Mouse (Mus musculus) ZHBTc4 (cell line): ENCODE measurements around the gene Lrp2.
"Not testable (repeated sequence)": the region's sequence is repeated elsewhere in the genome, so short reads cannot be mapped to it uniquely, and the experiment has no call there.

ENCODE experiments used
- DNase-seq: peaks from one replicate; pipeline ENCODE4 v3.0.0-alpha.2; 2011; ENCODE audit warnings: low read depth, low spot score

The Lrp2 gene

DNA sequence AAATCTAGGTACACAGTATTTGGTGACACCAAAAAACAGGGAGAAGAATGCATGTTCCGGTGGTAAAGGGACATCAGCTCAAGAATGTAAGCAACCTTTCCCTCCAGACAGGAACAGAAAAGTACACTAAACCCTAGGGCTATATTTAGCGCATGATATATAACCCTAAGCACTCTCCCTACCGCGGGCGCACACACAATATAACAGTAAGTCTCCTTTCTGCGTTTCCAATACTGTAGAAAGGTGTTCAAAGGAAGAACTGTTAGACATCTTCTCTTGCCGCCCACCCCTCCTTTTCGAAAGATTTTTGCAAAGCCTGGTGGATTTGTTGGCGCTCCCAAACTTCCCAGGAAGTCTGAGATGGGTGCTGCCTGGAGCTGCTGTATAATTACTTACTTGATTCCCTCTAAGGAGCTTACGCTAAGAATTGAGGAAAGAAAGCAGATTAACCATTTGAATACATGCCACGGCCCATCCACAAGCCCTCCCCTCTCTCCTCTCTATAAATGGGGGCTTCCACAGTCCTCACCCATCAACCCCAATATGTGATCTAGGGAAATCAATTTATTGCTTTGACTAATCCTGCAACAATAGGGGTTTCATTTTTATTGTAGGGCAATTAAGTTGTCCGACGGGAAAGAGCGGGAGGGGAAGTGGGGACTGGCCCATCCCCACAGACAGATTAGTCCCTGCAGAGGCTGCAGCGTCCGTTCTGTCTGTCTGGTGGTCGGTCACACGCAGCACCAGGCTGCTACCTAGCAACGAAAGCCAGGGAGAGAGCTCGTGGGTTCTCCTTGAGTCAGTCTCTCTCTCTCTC lies 1.5 kb downstream of the Lrp2 start:
- peak; percentile 39 for DNase-seq

DNA sequence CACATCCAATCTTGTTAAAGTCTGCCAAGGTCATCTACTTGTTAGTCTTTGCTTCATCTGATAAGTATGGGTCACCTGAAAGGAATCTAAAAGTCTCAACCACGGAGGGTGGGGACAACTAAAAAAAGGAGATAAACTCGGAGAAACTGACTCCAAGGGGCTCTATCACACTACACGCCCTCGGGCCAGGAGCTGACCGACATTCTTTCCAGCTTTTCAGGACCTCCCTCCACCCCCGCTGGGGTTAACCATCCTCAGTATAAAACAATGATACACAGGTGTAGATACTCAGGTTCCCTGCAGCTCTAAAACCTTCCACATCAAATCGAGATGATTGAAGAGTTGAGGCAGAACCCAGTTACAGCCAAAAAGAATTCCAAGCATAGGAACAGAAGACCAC lies 3.0 kb downstream of the Lrp2 start:
- DNase-seq, result peak; percentile 46

DNA sequence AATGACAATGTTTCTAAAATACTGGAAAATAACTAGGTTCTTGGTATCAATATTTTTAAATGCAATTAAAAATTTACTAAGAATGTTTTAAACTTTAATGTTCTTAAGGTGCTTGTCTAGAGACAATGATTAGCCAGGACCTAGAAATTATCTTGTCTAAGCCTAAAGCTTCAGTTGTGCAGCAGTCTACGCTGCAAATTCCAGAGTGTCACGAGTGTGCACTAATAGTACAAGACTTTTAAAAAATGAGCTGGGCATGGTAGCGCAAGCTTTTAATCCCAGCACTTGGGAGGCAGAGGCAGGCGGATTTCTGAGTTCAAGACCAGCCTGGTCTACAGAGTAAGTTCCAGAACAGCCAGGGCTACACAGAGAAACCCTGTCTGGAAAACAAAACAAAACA lies 3.8 kb downstream of the Lrp2 start:
- DNase-seq, result not testable (repeated sequence)

DNA sequence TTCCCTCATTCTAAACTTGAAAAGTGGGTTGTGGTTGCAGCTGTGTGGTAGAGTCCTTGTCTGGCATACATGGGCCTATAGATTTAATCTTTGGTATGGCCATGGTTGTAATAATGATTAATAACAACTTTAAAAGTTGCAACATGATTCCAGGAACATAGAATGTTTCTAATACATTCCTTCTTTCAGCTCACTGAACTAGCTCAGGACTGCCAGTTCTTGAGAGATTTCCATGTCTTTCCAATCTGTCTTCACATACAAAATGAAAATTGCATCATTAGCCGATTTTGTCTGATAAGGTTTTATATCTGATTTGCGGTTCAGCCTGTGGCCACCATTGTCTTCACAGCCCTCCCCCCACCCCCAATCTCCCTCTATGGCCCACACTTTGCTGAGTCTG lies 5.8 kb downstream of the Lrp2 start:
- DNase-seq, result no peak

DNA sequence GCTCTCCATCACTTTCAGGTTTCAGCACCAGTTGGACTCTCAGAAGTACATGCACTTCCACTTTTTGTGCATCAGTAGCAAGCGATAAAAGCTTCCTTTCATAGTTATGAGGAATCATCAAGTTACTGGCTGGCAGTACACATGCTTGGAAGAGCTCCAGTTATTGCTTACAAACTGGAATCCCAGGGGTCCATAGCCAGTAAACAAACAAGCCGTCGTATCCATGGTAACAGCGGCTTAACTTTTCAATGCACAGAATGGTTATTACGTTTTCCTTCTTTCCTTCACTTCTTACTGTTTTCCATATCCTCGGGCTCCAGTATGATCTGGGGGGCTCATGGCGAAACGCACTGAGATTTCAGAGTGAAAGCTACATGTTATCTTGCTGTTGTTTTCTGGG lies 7.7 kb downstream of the Lrp2 start:
- DNase-seq, result no peak

DNA sequence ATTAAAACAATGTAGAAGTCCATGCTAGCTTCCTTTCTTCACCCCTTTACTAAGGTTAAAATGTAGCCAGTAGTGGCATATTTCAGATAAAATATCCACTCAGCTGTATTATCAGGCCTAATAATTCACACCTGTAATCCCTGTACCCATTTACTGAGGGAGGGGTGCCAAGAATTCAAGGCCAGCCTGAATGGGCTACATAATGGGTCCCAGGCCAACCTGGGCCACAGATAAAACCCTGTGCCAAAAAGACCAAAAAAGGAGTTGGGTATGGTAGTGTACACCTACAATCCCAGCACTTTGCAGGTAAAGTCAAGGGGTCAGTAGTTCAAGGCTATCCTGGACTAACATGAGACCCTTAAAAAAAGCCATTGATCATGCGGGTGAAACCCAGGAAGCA lies 9.3 kb downstream of the Lrp2 start:
- DNase-seq, result no peak

DNA sequence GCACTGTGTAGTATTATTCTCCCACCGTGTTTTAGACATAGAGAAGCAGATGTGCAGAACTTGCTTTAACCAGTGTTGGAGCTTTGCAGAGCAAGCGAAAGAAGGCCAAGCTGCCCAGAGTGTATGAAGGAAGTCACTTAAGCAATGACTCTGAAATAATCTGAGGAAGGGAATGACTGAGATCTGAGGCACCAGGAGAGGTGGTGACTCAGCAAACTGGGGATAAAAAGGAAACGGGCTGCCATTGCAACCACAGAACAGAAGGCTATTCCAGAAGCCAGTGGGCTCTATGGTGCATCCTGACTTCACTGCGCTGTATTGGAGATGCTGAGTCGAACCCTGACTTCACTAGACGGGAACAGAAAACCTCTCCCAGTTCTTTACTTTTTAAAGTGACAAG lies 10.9 kb downstream of the Lrp2 start:
- no peak for DNase-seq

DNA sequence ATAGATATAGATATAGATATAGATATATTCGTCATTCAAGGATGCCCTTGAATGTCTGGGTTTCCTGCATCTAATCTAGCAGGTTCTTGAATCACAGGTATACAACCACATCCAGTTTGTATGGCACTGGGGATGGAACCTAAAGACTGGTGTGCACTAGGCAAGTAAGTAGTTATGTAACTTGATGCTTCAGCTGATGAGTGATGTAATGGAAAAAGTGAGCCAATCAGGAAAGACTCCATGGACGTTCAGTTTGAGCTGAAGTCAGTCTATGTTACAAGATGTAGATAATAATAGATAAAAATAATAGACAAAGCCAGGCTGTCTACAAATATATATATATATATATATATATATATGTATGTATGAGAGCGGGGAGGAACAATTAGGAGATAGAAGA lies 11.6 kb downstream of the Lrp2 start:
- no peak for DNase-seq

DNA sequence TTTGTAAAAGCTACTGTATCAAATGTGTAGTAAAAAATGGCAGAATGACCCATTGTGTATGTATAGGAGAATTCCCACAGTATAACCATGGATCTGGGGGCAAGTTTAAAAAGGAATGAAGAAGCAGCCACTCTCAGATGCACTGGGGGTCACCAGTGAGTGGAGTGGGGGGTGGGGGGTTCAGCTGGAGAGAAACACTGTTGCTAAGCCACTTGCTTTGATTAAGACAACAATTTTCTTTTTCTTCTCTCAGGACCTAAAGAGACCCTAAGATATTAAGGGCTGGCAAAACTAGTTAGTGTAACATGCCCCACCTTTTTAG lies 12.2 kb downstream of the Lrp2 start:
- no peak for DNase-seq

DNA sequence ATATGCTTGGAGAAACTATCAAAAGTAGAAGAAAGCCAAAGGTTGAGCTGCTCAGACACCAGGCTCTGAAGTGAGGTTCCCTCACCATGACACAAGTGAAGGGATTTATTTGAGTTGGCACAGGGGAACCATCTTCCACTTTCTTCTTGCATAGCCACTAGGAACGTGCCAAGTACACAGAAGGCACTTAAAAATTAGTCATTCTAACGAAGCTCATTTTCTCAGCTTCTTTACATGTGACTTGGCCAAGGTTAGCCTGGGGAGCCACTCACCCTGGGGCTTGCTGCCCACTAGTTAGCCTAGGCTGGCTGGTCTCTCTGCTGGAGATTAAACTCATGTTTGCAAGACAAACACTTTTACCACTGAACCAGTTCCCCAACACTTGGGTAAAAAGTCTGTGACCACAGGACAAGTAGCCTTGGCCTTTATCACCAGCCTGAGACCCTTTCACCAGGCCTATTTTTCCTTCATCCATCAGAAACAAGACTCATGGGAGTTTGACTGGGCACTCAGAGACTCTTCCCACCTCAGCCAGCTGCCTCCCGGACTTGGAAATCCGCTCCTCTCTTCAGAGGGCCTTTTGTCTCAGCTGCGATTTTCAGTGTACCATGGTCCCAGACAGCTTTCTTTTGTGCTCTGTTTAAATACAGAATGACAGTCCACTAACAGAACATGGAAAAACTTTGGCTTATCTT lies 12.7 kb downstream of the Lrp2 start:
- DNase-seq, result no peak

DNA sequence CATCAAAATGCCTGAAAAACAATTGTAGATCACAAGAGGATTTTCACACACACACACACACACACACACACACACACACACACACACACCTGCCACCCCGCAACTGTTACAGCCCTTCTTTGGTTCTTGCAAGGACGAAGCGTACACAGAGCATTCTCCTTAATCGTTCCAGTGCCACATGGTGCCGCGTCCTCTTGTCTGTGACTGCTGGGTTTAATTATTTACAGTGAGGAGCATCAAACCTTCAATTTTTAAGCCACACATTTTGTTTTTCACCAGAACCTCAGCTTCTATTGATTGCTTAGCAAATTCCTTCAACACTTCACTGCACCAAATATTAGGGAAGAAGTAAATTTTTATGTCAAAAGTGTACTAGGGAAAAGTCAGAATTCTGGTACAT lies 15.3 kb downstream of the Lrp2 start:
- no peak for DNase-seq

DNA sequence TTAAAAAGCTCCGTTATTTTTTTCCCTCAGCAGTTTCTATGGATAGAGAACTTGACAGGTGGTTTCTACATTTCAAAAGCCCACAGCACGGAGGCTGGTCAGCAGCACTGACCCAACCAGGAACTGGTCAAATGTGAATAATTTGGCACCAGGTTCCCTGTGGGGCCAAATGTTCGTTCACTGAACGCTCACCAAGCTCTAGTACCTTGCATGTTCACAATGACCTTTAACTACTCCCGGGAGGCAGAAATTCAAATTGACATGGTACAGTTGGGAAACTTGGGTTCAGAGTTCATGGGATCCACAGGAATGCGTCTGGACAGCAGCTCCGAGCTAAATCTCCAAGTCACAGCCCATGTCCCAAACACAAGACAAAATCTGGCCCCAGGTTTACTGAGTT lies 19.6 kb downstream of the Lrp2 start:
- no peak for DNase-seq

DNA sequence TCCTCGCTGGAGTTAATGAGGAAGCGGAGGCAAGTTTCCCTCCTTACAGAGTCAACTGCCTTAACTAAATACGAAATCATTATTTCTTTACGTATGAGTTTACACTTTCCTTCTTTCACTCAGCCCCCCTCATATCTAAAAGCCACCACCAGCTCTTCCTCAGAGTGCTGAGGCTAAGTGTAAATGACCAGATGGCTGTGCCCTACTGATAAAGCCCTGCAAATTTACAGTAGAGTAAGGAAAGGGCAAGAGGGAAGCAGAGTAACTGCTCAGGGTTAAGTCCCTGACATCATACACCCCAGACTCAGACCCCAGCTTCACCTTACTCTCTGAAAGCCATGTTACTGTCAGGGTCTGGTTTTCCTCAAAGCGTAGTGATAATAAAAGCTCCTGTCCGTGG lies 22.4 kb downstream of the Lrp2 start:
- DNase-seq, result no peak

DNA sequence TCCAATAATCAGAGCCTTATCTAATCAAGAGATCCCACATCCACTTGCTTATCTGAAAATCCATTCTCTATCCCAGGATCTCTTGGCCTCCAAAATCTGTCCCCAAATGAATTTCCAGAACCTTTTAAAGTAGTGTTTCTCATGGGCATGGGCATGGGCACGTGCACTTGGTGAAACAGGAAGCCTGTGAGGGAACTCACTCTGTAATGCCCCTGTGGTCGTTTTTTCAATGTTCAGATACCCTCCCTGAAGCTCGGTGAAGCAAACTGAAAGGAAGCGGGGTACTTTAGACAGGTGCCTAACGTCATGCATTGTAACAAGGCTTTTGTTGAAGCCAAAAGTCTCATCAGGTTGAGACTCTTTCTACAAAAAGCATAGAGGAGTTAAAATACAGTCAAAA lies 23.1 kb downstream of the Lrp2 start:
- no peak for DNase-seq

DNA sequence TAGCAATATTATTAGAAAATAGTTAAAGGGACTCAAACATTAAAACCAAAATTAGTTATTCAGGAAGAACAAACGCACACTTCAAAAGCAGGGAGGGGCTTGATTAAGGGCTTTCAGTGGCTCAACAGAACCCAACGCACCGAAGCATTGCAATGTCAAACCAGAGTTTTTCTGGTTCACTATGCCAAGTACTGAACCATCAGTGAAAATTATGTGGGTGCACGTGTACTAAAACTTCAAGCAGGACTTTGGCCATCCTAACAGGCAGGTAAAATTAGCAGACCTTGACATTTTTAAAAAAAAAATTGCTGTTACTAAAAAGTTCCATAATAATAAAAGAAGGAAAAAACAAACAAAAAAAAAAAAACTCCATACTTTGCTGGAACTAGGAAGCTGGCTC lies 25.6 kb downstream of the Lrp2 start:
- DNase-seq, result no peak

DNA sequence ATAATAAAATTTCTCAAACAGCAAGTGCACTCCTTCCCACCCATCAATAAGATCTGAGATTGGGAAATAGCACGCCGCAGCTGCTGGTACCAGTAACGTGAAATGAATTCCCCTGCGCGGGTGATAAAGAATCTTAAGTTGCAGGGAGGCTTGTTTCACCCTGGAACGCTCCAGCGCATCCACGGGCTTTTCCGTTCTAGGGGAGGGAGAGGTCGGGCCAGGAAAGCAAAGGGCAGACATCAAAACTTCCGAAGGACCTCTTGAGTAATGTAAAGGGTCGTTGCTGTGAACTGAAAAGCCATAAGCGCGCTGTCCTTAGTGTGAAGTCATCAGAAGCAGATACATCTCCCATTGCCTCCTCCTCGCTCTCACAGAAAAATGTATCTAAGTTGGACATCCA lies 26.5 kb downstream of the Lrp2 start:
- DNase-seq, result no peak

DNA sequence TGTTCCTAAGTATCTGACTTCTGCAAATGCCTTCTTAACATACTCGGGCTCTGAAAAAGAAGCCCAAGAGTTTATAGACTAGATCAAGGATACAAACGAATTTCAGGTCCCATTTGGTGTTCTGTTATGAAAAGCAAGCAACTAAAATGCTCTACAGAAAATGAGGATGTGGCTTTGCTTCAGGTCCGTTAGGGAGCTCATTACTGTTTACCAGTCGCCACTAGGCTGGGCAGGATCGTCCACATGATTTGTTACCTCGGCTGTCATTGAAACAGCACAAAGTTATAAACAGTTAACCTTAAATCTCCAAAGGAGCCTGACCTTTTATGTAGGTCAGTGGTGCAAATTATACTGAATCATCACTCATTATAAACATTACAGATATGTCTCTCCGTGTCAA lies 29.2 kb downstream of the Lrp2 start:
- no peak for DNase-seq

DNA sequence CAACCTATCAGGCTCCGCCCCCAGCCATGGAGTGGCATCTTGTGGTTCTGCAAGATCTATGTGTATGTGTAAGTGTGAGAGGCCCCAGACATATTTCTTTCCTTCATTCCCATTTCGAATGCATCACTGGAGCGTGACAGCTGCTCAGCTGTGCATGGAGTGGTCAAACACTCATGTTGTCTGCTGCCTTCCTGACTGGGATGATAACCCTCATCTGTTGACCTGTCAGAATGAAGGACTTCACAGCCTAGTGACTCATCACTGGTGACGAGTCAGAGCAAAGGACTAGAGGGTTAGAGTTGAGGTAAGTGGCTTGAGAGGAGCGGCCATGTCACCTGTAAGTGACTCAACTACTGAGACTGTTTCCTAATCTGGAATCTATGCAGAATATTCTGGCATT lies 34.2 kb downstream of the Lrp2 start:
- no peak for DNase-seq

DNA sequence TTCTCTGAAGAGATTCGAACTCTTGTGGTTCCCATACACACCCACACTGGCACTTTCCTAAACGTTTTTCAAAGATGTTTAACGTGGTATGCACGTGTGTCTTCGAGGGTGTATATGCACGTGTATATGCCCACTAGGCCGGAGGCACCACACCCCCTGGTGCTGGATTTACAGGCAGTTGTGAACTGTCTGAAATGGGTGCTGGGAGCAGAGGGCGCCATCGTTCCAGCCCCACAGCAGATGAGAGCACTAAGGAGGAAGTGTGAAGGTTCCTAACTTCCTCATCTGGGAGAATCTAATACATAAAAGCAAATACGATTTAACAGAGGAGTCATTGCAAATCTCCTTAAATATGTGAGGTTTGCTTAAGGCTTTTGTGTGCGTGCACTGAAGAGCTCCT lies 39.0 kb downstream of the Lrp2 start:
- peak; percentile 7 for DNase-seq

DNA sequence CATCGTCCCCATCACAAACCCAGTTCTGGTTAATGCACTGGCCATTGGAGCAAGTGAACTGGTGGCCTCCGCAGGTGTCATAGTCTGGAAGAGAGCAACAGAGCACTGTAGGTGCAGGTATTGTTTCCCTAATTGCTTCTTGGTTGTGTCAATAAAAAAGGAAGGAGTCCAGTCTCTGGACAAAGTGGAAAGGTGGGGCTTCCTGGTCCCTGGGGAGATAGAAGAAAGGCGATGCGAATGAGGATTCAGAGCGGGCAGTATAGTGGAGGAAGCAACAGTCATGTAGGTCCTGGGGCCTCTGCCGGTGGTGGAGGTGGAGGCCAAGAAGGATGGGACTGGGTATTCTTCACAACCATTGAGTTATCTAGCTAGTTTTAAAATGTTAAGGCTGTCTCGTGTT lies 49.8 kb downstream of the Lrp2 start:
- peak; percentile 38 for DNase-seq

DNA sequence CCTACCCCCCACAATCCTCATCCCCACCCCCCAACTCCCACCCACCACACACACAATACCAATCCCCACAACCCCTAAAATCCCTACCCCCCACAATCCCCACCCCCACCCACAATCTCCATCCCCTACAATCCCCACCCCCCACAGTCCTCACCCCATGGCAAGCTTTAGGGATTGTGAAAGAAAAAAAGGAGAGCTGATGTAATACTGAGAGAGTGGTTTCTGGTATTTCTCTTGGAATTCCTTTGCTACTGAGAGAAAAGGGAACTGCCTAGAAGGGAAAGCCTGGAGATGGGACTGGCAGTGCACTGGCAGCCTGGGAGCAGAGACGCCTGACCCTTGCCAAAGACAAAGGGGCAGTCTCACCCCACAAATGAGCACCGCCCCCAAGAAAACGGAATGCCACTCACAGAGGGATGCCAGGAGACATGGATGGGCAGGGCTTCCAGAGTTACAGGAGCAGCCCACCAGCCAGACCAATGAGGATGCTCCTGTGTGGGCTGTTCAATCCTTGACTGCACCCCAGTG lies 54.3 kb downstream of the Lrp2 start:
- no peak for DNase-seq

DNA sequence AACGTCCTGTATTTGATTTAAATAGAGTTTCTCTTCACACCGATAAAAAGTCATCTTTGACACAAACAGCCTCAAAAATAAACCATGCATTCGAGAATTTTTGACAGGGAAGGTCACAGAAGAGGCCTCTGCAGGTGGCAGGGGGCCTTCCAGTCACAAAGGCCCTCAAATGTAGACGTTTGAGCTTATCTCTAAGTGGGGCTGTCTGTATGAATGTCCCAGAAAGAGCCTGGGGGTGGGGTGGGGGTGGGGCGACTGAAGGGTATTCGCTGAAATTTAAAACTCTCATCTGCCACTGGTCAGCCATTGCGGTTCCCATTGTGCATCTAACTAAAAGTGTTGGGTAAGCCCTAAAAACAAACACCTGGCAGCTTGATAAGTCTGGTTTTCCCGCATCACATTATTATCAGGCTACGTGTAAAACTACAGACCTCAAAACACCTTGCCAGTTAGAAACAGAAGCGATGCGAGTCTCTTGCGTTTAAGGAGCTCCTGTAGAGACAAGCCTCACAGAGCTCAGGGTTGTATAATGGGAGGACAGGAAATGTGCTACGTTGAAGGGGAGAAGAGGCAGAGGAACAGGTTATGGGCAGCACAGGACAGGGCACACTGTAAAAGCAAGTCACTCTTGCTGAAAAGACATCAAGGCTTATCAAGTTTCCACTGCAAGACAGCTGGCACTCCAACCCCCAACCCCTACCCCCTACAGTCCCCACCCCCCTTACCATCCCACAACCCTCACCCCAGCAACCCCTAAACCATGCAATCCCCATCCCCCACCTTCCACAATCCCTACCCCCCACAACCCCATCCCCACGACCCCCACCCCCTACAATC lies 55.0 kb downstream of the Lrp2 start:
- DNase-seq, result no peak
